Mouse (Mus musculus): ENCODE data around the gene Pih1d1. TPM values are rescaled to one million over a fixed set of nuclear protein-coding genes. Genes with fewer than 3 reads are reported as not detected.

The Pih1d1 gene
- polyA plus RNA-seq, 1 experiment from 2014 or later, result 90.2 TPM

DNA sequence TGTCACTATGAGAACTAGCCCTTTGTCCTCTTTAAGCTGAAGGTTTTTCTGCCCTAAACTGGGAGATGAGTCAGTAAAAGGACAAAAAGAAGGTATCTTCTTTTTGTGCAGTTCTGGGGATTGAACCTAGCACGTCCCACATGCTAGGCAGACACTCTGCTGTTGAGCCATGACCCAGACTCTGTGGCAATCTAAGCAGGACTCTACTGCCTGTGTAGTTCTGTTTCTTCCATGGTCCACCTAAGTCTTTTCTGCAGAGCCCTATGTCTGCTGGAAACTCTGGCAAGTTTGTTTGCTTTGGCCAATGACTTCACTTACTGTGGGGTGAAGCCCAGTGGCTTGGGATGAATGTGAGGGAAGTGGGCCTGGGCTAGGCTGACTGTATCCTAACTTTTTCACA lies 15.7 kb upstream of the Pih1d1 start:
- Histone ChIP-seq H3K27ac (no peak overlapping the region), H3K4me1 (peaks cover 6% of the 10 kb centered on the region; the same call in 1 of the 2 replicates), H3K4me2 (replicated peaks) (no peak overlapping the region), H3K9ac (no peak overlapping the region), H3K36me3 (peaks cover 13% of the 10 kb centered on the region; the same call in 1 of the 2 replicates), H3K9me3 (no peaks in the 10 kb centered on the region), H3K4me3 (no peak overlapping the region), H3K27me3 (replicated peaks) (peaks cover 15% of the 10 kb centered on the region; the same call in 1 of the 2 replicates)
- 76% methylated on average over 1 of the region's 1 CpGs for WGBS
- ATAC-seq (ENCODE audit: low FRiP score, low read depth), result no peak

GRCm38 (mm10) chr7:45139904-45140723 lies 14.0 kb upstream of the Pih1d1 start:
- 87% methylated on average over 8 of the region's 8 CpGs for WGBS
- no peak for ATAC-seq (ENCODE audit: low FRiP score, low read depth)

GRCm38 (mm10) chr7:45141319-45141718 lies 12.8 kb upstream of the Pih1d1 start:
- H3K36me3 ChIP-seq, result peaks cover 37% of the 10 kb centered on the region
- no peaks in the 10 kb centered on the region for H3K27me3 ChIP-seq (replicated peaks)
- H3K4me2 ChIP-seq (replicated peaks), result no peak overlapping the region
- H3K9ac ChIP-seq, result no peak overlapping the region
- WGBS, result 94% methylated on average over 3 of the region's 3 CpGs
- ATAC-seq (ENCODE audit: low FRiP score, low read depth), result no peak
- no peak overlapping the region for H3K27ac ChIP-seq
- H3K4me1 ChIP-seq, result 0 out of 2 replicates have a peak, but pooled peaks cover under 1% of the 10 kb centered on the region
- no peaks in the 10 kb centered on the region for H3K9me3 ChIP-seq
- no peak overlapping the region for H3K4me3 ChIP-seq

More at GRCm38 (mm10) chr7:45139904-45140723, 14.0 kb upstream of the Pih1d1 start:
- Histone ChIP-seq H3K4me1 (peaks cover 6% of the 10 kb centered on the region; the same call in 1 of the 2 replicates), H3K4me3 (no peak overlapping the region), H3K9ac (no peak overlapping the region), H3K36me3 (peaks cover 27% of the 10 kb centered on the region), H3K27me3 (replicated peaks) (peaks cover 8% of the 10 kb centered on the region; the same call in 1 of the 2 replicates), H3K27ac (no peak overlapping the region), H3K9me3 (no peaks in the 10 kb centered on the region), H3K4me2 (replicated peaks) (no peak overlapping the region)

GRCm38 (mm10) chr7:45141914-45142313 lies 12.2 kb upstream of the Pih1d1 start:
- 90% methylated on average over 5 of the region's 5 CpGs for WGBS

GRCm38 (mm10) chr7:45144368-45145174 lies 9.5 kb upstream of the Pih1d1 start:
- Histone ChIP-seq H3K9me3 (no peaks in the 10 kb centered on the region), H3K9ac (no peak overlapping the region), H3K4me1 (no peaks in the 10 kb centered on the region), H3K27ac (no peak overlapping the region), H3K27me3 (replicated peaks) (no peaks in the 10 kb centered on the region), H3K4me2 (replicated peaks) (no peak overlapping the region), H3K4me3 (no peak overlapping the region), H3K36me3 (peaks cover 51% of the 10 kb centered on the region)
- ATAC-seq (ENCODE audit: low FRiP score, low read depth), result no peak
- WGBS, result 88% methylated on average over 13 of the region's 13 CpGs

More at GRCm38 (mm10) chr7:45141914-45142313, 12.2 kb upstream of the Pih1d1 start:
- no peak for ATAC-seq (ENCODE audit: low FRiP score, low read depth)
- Histone ChIP-seq H3K4me2 (replicated peaks) (no peak overlapping the region), H3K9ac (no peak overlapping the region), H3K27ac (no peak overlapping the region), H3K4me1 (no peaks in the 10 kb centered on the region), H3K27me3 (replicated peaks) (no peaks in the 10 kb centered on the region), H3K9me3 (no peaks in the 10 kb centered on the region), H3K4me3 (no peak overlapping the region), H3K36me3 (peaks cover 40% of the 10 kb centered on the region)

- 95% methylated on average over 8 of the region's 8 CpGs for WGBS
- no peaks in the 10 kb centered on the region for H3K27me3 ChIP-seq (replicated peaks)
- no peak overlapping the region for H3K27ac ChIP-seq
- peaks cover 51% of the 10 kb centered on the region for H3K36me3 ChIP-seq
- ATAC-seq (ENCODE audit: low FRiP score, low read depth), result no peak
- no peak overlapping the region for H3K9ac ChIP-seq
- H3K4me2 ChIP-seq (replicated peaks), result no peak overlapping the region
- H3K9me3 ChIP-seq, result no peaks in the 10 kb centered on the region
- no peak overlapping the region for H3K4me3 ChIP-seq
- H3K4me1 ChIP-seq, result no peaks in the 10 kb centered on the region
These were observed 8.6 kb upstream of the Pih1d1 start for GRCm38 (mm10) chr7:45145460-45145859.

DNA sequence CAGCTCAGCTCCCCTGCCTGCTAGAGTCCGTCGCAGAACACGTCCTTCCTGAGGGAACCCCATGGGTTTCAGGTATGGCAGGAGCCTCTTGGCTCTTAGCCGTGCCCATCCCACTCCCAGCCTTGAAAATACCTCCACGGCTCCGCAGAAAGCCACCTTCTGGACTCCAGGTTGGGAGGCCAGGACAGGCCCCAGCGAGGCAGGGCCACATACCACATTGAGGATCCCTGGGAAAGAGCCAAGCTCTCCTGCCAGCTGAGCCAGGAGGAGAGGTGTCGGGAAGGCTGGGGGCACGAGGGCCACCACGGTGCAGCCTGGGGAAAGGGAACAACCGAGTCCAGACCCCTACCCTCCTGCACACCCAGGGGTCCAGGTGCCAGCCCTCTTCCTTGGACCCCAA lies 6.8 kb upstream of the Pih1d1 start:
- H3K9ac ChIP-seq, result no peak overlapping the region
- 94% methylated on average over 11 of the region's 11 CpGs for WGBS
- H3K27ac ChIP-seq, result no peak overlapping the region
- H3K27me3 ChIP-seq (replicated peaks), result no peaks in the 10 kb centered on the region
- no peak overlapping the region for H3K4me3 ChIP-seq
- no peaks in the 10 kb centered on the region for H3K4me1 ChIP-seq
- no peak overlapping the region for H3K4me2 ChIP-seq (replicated peaks)
- no peaks in the 10 kb centered on the region for H3K9me3 ChIP-seq
- no peak for ATAC-seq (ENCODE audit: low FRiP score, low read depth)
- H3K36me3 ChIP-seq, result peaks cover 46% of the 10 kb centered on the region

DNA sequence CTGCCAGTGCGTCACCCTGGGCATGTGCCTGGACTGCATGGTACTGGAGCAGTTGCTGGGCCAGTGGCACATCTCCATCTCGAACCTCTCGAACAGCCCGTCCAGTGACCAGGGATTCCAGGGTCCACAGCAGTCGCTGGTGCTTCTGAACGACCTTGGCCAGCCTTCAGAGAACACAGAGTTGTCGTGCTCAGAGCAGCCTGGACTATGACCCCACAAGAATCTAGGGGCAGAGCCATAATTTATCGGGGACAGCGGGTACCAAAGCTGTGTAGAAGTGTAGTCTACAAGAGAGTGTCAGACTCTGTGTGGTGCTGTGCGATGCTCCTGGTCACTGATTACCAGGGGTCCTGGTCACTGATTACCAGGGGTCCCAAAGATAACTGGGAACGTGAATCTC lies 6.2 kb upstream of the Pih1d1 start:
- H3K9ac ChIP-seq, result no peak overlapping the region
- no peak overlapping the region for H3K27ac ChIP-seq
- no peak overlapping the region for H3K4me3 ChIP-seq
- no peaks in the 10 kb centered on the region for H3K27me3 ChIP-seq (replicated peaks)
- WGBS, result 91% methylated on average over 11 of the region's 11 CpGs
- H3K4me2 ChIP-seq (replicated peaks), result no peak overlapping the region
- no peaks in the 10 kb centered on the region for H3K9me3 ChIP-seq
- no peaks in the 10 kb centered on the region for H3K4me1 ChIP-seq
- peaks cover 42% of the 10 kb centered on the region for H3K36me3 ChIP-seq
- no peak for ATAC-seq (ENCODE audit: low FRiP score, low read depth)

DNA sequence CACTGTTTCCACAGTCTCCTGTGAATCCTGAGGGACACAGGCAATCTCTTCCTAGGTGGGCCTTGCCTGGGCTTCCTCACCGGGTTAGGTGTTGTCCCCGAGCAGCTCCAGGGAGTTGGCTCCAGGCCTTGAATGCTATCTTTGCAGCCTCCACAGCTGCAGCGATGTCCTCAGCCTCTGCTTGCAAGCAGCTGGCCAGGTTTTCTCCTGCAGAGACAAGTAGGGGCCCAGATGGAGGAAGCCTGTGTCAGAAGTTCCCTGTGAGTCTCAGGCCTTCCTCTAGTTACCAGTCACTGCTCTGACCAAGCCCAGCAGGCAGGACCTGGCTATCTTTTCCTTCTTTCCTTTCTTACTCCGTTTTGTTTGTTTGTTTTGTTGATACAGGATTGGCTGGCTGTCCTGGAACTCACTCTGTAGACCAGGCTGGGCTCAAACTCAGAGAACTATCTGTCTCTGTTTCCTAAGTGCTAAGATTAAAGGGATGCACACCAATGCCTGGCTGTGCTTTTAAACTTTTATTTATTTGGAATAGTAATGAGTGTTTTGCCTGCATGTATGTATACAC lies 5.5 kb upstream of the Pih1d1 start:
- H3K36me3 ChIP-seq, result peaks cover 35% of the 10 kb centered on the region
- no peak overlapping the region for H3K4me2 ChIP-seq (replicated peaks)
- no peak overlapping the region for H3K9ac ChIP-seq
- H3K9me3 ChIP-seq, result no peaks in the 10 kb centered on the region
- WGBS, result 73% methylated on average over 4 of the region's 4 CpGs
- no peak for ATAC-seq (ENCODE audit: low FRiP score, low read depth)
- no peak overlapping the region for H3K4me3 ChIP-seq
- no peaks in the 10 kb centered on the region for H3K27me3 ChIP-seq (replicated peaks)
- H3K27ac ChIP-seq, result no peak overlapping the region
- H3K4me1 ChIP-seq, result peaks cover 3% of the 10 kb centered on the region

GRCm38 (mm10) chr7:45149545-45149944 lies 4.6 kb upstream of the Pih1d1 start:
- Histone ChIP-seq H3K27me3 (replicated peaks) (no peaks in the 10 kb centered on the region), H3K9me3 (no peaks in the 10 kb centered on the region), H3K4me2 (replicated peaks) (no peak overlapping the region), H3K36me3 (peaks cover 28% of the 10 kb centered on the region), H3K4me1 (peaks cover 5% of the 10 kb centered on the region), H3K27ac (no peak overlapping the region), H3K4me3 (no peak overlapping the region), H3K9ac (no peak overlapping the region)
- ATAC-seq (ENCODE audit: low FRiP score, low read depth), result no peak
- 38% methylated on average over 6 of the region's 6 CpGs for WGBS

- no peak overlapping the region for H3K4me3 ChIP-seq
- no peaks in the 10 kb centered on the region for H3K27me3 ChIP-seq (replicated peaks)
- H3K9ac ChIP-seq, result no peak overlapping the region
- no peak for ATAC-seq (ENCODE audit: low FRiP score, low read depth)
- H3K9me3 ChIP-seq, result no peaks in the 10 kb centered on the region
- no peak overlapping the region for H3K4me2 ChIP-seq (replicated peaks)
- no peak overlapping the region for H3K27ac ChIP-seq
- 74% methylated on average over 4 of the region's 4 CpGs for WGBS
- peaks cover 21% of the 10 kb centered on the region for H3K36me3 ChIP-seq
- H3K4me1 ChIP-seq, result peaks cover 9% of the 10 kb centered on the region
These were observed 3.8 kb upstream of the Pih1d1 start for GRCm38 (mm10) chr7:45150321-45150720.

GRCm38 (mm10) chr7:45151303-45151702 lies 2.8 kb upstream of the Pih1d1 start:
- H3K9me3 ChIP-seq, result no peaks in the 10 kb centered on the region
- WGBS, result 59% methylated on average over 11 of the region's 11 CpGs
- H3K4me2 ChIP-seq (replicated peaks), result no peak overlapping the region
- H3K27ac ChIP-seq, result no peak overlapping the region
- no peak overlapping the region for H3K9ac ChIP-seq
- ATAC-seq (ENCODE audit: low FRiP score, low read depth), result no peak
- H3K27me3 ChIP-seq (replicated peaks), result no peaks in the 10 kb centered on the region
- H3K4me1 ChIP-seq, result peaks cover 9% of the 10 kb centered on the region
- peaks cover 14% of the 10 kb centered on the region; the same call in 1 of the 2 replicates for H3K36me3 ChIP-seq
- no peak overlapping the region for H3K4me3 ChIP-seq
